Mouse (Mus musculus) ovary, postnatal 14 days (tissue): ENCODE measurements around the gene Znrf3.
"Not testable (repeated sequence)": the region's sequence is repeated elsewhere in the genome, so short reads cannot be mapped to it uniquely, and the experiment has no call there.

Source experiments
- DNase-seq: peaks from one replicate; pipeline ENCODE4 v3.0.0; 2022; ENCODE audit warnings: low spot score

The Znrf3 gene

GRCm38 (mm10) chr11:5444599-5445451 lies at the start of gene Znrf3:
Znrf3 (minus strand) TSS chr11:5444847.
- peak; percentile 100 for DNase-seq

- DNase-seq = no peak
Observed at GRCm38 (mm10) chr11:5493869-5494268, 49.2 kb upstream of the Znrf3 start.

GRCm38 (mm10) chr11:5491912-5492311 lies 47.3 kb upstream of the Znrf3 start:
- DNase-seq = no peak

- no peak for DNase-seq
Observed at GRCm38 (mm10) chr11:5490989-5491656, 46.5 kb upstream of the Znrf3 start.

- not testable (repeated sequence) for DNase-seq
Observed at GRCm38 (mm10) chr11:5489433-5489832, 44.8 kb upstream of the Znrf3 start.

- peak; percentile 76 for DNase-seq
Observed at GRCm38 (mm10) chr11:5485193-5486011, 40.8 kb upstream of the Znrf3 start.

GRCm38 (mm10) chr11:5482581-5482980 lies 37.9 kb upstream of the Znrf3 start:
- no peak for DNase-seq

GRCm38 (mm10) chr11:5478831-5479230 lies 34.2 kb upstream of the Znrf3 start:
- no peak for DNase-seq

- DNase-seq = no peak
Observed at GRCm38 (mm10) chr11:5478193-5478592, 33.5 kb upstream of the Znrf3 start.

GRCm38 (mm10) chr11:5476806-5477205 lies 32.2 kb upstream of the Znrf3 start:
- no peak for DNase-seq

GRCm38 (mm10) chr11:5475556-5476118 lies 31.0 kb upstream of the Znrf3 start:
- not testable (repeated sequence) for DNase-seq

GRCm38 (mm10) chr11:5474130-5474529 lies 29.5 kb upstream of the Znrf3 start:
- peak; percentile 57 for DNase-seq

- DNase-seq = no peak
Observed at GRCm38 (mm10) chr11:5470055-5470454, 25.4 kb upstream of the Znrf3 start.

GRCm38 (mm10) chr11:5469084-5469483 lies 24.4 kb upstream of the Znrf3 start:
- peak; percentile 44 for DNase-seq

GRCm38 (mm10) chr11:5468471-5468870 lies 23.8 kb upstream of the Znrf3 start:
- DNase-seq = no peak

- no peak for DNase-seq
Observed at GRCm38 (mm10) chr11:5451923-5452322, 7.3 kb upstream of the Znrf3 start.

- DNase-seq = no peak
Observed at GRCm38 (mm10) chr11:5451341-5451740, 6.7 kb upstream of the Znrf3 start.

- DNase-seq = no peak
Observed at GRCm38 (mm10) chr11:5450701-5451100, 6.1 kb upstream of the Znrf3 start.

GRCm38 (mm10) chr11:5445452-5445953 lies 856 bp upstream of the Znrf3 start:
- no peak for DNase-seq

- peak; percentile 24 for DNase-seq
Observed at GRCm38 (mm10) chr11:5444234-5444598, 431 bp downstream of the Znrf3 start.

GRCm38 (mm10) chr11:5443511-5444233 lies 975 bp downstream of the Znrf3 start:
- DNase-seq = peak; percentile 20
